Comparison of ENCODE assay signal across 8 mouse cellular contexts in genomic region chr6:134036491-134036911, GRCm38 (mm10). TPM values are rescaled to one million over a fixed set of nuclear protein-coding genes. Genes with fewer than 3 reads are reported as not detected.
DNase-seq lines count a peak whose midpoint lies in the region; ATAC-seq and TF ChIP-seq lines count a peak whose summit lies in the region.

No protein-coding gene starts in this region.

- no peaks in the 10 kb centered on the region for H3K36me3 ChIP-seq in hindbrain, embryonic 12.5 days
- H3K36me3 ChIP-seq in midbrain, embryonic 15.5 days (replicated peaks) = no peaks in the 10 kb centered on the region

- H3K4me1 ChIP-seq in hindbrain, embryonic 12.5 days = peaks cover 53% of the 10 kb centered on the region
- H3K4me1 ChIP-seq in midbrain, embryonic 15.5 days = peaks cover 33% of the 10 kb centered on the region

- H3K27ac ChIP-seq in layer of hippocampus, adult 2 months = peak overlapping the region; percentile 99
- no peak overlapping the region for H3K27ac ChIP-seq in hindbrain, embryonic 12.5 days
- H3K27ac ChIP-seq in midbrain, embryonic 15.5 days = peak overlapping the region; percentile 97

- no peak for TF ChIP-seq CTCF in layer of hippocampus, adult 2 months (conservative IDR thresholded peaks at IDR 0.05)

- H3K9me3 ChIP-seq in hindbrain, embryonic 12.5 days (replicated peaks) = no peaks in the 10 kb centered on the region
- H3K9me3 ChIP-seq in midbrain, embryonic 15.5 days = no peaks in the 10 kb centered on the region

- 0% methylated on average over 6 of the region's 8 CpGs for WGBS in hindbrain, embryonic 12.5 days
- WGBS in midbrain, embryonic 15.5 days = 0% methylated on average over 8 of the region's 8 CpGs

- no peak; the same call in 1 of the 2 replicates for ATAC-seq in hindbrain, embryonic 12.5 days (ENCODE audit: low FRiP score)
- ATAC-seq in midbrain, embryonic 15.5 days (replicated peaks) = no peak

- peak overlapping the region; percentile 99 for H3K4me3 ChIP-seq in layer of hippocampus, adult 2 months
- peak overlapping the region; percentile 74 for H3K4me3 ChIP-seq in hindbrain, embryonic 12.5 days
- peak overlapping the region; percentile 56 for H3K4me3 ChIP-seq in midbrain, embryonic 15.5 days

- no peaks in the 10 kb centered on the region for H3K27me3 ChIP-seq in hindbrain, embryonic 12.5 days
- H3K27me3 ChIP-seq in midbrain, embryonic 15.5 days (replicated peaks) = no peaks in the 10 kb centered on the region

- H3K4me2 ChIP-seq in hindbrain, embryonic 12.5 days (replicated peaks) = peak overlapping the region; percentile 61
- H3K4me2 ChIP-seq in midbrain, embryonic 15.5 days = peak overlapping the region; percentile 81

- H3K9ac ChIP-seq in hindbrain, embryonic 12.5 days = peak overlapping the region; percentile 98
- H3K9ac ChIP-seq in midbrain, embryonic 15.5 days = peak overlapping the region; percentile 84

- no peak for DNase-seq in layer of hippocampus, adult 2 months (ENCODE audit: low spot score in 2 of 2)
- no peak for DNase-seq in layer of hippocampus, postnatal 25 days (ENCODE audit: extremely low spot score in 1 of 2, low spot score in 1 of 2)
- peak; percentile 38 for DNase-seq in NIH3T3 (ENCODE audit: low read depth)
- DNase-seq in ovary, adult 18-20 months (ENCODE audit: low spot score) = no peak
- DNase-seq in layer of hippocampus, adult 18-20 months (ENCODE audit: low spot score in 2 of 2) = no peak
- DNase-seq in adrenal gland, adult (ENCODE audit: inconsistent age in 2 of 2, low spot score in 1 of 2) = no peak

RNA-seq across cellular contexts. Expression of gene Etv6, which starts 1.0 kb away (rescaled TPM):
- 1 to 10 TPM; 9.2 to 9.8 TPM for total RNA-seq in layer of hippocampus, adult 2 months (2021)
- total RNA-seq in layer of hippocampus, postnatal 25 days (2021) = 10 to 100 TPM in 1 of 2 experiments, 1 to 10 TPM in 1; 9.2 to 10.3 TPM
- polyA plus RNA-seq in hindbrain, embryonic 12.5 days (2016; fragmentation: Nextera tagmentation; extraction: Ambion mirVana) = 11.7 and 13.1 TPM in 2 replicates
- polyA plus RNA-seq in midbrain, embryonic 15.5 days (2015; fragmentation: Nextera tagmentation; extraction: Ambion mirVana) = 3.9 and 4.5 TPM in 2 replicates
- 10 to 100 TPM in 1 of 2 experiments, 1 to 10 TPM in 1; 9.2 to 12.4 TPM for total RNA-seq in layer of hippocampus, adult 18-20 months (2021)
